Mouse (Mus musculus): ENCODE measurements around the gene Lgals2.

DNA sequence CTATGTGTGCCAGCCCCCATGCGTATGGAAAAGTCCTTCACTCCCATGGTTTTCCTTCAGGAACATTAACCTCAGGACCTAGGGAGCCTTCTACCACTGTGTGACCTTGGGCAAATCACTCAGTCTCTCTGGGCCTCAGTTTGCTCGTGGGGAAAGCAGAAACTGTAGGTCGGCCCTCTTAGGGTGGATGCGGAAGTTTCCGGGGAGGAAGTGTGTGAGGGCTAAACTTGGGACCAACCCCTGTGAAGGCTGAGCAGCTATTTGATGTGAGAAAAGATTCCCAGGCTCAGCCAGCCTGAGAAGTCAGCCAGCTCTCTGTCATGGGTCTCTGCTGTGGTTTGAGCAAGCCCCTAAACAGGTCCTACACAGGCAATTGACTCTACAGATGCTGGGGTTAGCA, 7.0 kb upstream of the Lgals2 start:
- TF ChIP-seq CTCF (IDR thresholded peaks at IDR 0.05; ENCODE audit: extremely low read depth, insufficient read length, insufficient replicate concordance, low read depth, low read length) (no peak), POLR2A (IDR thresholded peaks at IDR 0.05; ENCODE audit: low read depth, low read length) (no peak)
